Mouse (Mus musculus): ENCODE results near the gene Gltp. TPM values are rescaled to one million over a fixed set of nuclear protein-coding genes. Genes with fewer than 3 reads are reported as not detected.

The Gltp gene
- polyA plus RNA-seq, 1 experiment from 2014 or later = 43.2 TPM

DNA sequence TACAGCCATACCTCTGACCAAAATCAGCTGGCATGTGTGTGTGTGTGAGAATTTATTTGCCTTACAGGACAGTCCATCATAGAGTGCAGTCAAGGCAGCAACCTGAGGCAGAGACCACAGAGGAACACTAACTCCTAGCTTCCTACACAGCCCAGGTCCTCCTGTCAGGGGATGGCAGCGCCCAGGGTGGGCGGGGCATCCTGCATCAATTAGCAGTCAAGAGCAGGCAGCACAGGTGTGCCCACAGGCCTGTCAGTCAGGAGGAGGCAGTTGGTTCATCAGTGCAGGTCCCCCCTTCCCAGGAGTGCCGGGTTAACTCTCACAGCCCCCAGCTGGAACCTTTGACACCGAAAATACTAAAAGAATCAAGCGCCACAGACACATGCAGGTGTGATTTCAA, 21.8 kb downstream of the Gltp start:
- no peak overlapping the region for H3K9ac ChIP-seq (replicated peaks)
- H3K36me3 ChIP-seq = peaks cover 21% of the 10 kb centered on the region
- no peaks in the 10 kb centered on the region for H3K27me3 ChIP-seq
- no peak overlapping the region for H3K4me2 ChIP-seq (replicated peaks)
- 90% methylated on average over 5 of the region's 5 CpGs for WGBS
- H3K27ac ChIP-seq = no peak overlapping the region
- H3K9me3 ChIP-seq = no peaks in the 10 kb centered on the region
- no peak overlapping the region for H3K4me3 ChIP-seq (replicated peaks)
- no peak for ATAC-seq
- H3K4me1 ChIP-seq (replicated peaks) = peaks cover 9% of the 10 kb centered on the region; the same call in 1 of the 2 replicates

DNA sequence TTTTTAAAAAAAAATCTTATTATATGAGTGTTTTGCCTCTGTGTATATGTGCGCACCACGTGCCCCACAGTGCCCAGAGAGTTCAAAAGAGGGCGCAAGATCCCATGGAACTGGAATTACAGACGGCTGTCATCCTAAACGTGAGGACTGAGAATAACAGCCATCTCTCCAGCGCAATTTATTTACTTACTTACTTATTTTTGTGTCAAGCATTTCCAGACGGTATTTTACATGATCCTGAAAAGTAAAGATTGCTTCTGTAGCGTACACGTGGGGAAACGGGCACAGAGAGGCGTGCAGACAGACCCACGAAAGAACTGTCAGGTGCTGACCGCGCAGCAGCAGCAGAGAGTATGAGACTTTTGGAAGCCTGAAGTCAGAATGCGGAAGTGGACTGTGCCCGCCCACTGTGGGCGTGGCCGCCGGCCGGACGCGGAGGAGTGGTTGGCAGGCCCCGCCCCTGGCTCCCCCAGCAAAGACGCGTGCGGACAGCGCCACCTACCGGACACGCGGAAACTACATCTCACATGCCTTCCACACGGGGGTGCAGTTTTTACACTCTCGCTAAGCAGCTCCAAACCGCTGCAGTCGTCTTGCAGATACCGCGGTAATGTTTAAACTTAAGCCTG, 23.4 kb downstream of the Gltp start:
- Histone ChIP-seq H3K4me3 (replicated peaks) (peak overlapping the region; percentile 35), H3K4me1 (replicated peaks) (peaks cover 9% of the 10 kb centered on the region; the same call in 1 of the 2 replicates), H3K9me3 (no peaks in the 10 kb centered on the region), H3K9ac (replicated peaks) (no peak overlapping the region), H3K27ac (peak overlapping the region; percentile 6; the same call in 1 of the 2 replicates), H3K4me2 (replicated peaks) (peak overlapping the region; percentile 57), H3K36me3 (0 out of 2 replicates have a peak, but pooled peaks cover 7% of the 10 kb centered on the region), H3K27me3 (no peaks in the 10 kb centered on the region)
- peak; percentile 88 for ATAC-seq
- 4% methylated on average over 36 of the region's 36 CpGs for WGBS

DNA sequence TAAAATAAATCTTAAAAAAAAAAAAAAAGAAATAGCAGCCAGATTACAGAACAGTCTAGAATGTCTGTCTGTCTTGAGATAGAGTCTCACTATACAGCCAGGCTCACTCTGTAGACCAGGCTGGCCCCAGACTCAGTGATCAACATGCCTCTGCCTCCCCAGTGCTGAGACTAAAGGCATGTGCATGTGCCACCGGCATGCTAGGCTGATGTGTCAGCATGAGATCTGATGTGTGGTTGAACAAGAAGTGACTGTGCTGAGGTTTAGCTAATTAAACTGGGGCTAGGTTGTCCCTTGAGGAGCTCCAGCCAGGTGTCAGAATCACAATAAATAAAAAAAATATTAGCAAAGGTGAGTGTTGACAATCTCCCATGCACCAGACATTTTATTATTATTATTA, 24.1 kb downstream of the Gltp start:
- Histone ChIP-seq H3K27me3 (no peaks in the 10 kb centered on the region), H3K4me1 (replicated peaks) (peaks cover 9% of the 10 kb centered on the region; the same call in 1 of the 2 replicates), H3K9me3 (no peaks in the 10 kb centered on the region), H3K36me3 (0 out of 2 replicates have a peak, but pooled peaks cover 7% of the 10 kb centered on the region), H3K27ac (no peak overlapping the region), H3K4me3 (replicated peaks) (no peak overlapping the region), H3K4me2 (replicated peaks) (no peak overlapping the region), H3K9ac (replicated peaks) (no peak overlapping the region)
- no peak for ATAC-seq
- WGBS = 71% methylated on average over 1 of the region's 1 CpGs

DNA sequence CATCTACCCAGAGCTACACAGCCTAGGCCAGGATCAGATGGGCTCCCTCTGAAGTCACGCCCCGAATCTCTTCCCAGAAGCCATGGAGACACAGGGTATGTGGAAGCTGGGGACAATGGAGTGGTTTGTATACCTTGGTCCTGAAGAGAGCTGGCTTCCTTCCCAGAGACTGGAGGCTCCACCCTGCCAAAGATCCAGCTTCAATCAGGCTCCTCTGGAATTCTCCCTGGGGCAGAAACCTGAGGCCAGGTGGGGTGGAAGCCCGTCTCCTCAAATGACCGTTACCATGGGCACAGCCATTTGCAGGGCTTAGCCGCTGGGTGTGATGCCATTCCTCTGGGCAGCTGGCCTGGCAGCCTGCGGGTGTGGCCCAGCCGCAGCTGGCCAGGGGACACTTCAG, 26.0 kb downstream of the Gltp start:
- H3K27ac ChIP-seq = no peak overlapping the region
- H3K4me3 ChIP-seq (replicated peaks) = no peak overlapping the region
- peaks cover 13% of the 10 kb centered on the region for H3K27me3 ChIP-seq
- H3K9me3 ChIP-seq = no peaks in the 10 kb centered on the region
- no peak overlapping the region for H3K4me2 ChIP-seq (replicated peaks)
- 85% methylated on average over 7 of the region's 7 CpGs for WGBS
- ATAC-seq = no peak
- peaks cover 4% of the 10 kb centered on the region; the same call in 1 of the 2 replicates for H3K4me1 ChIP-seq (replicated peaks)
- no peaks in the 10 kb centered on the region for H3K36me3 ChIP-seq
- H3K9ac ChIP-seq (replicated peaks) = no peak overlapping the region

DNA sequence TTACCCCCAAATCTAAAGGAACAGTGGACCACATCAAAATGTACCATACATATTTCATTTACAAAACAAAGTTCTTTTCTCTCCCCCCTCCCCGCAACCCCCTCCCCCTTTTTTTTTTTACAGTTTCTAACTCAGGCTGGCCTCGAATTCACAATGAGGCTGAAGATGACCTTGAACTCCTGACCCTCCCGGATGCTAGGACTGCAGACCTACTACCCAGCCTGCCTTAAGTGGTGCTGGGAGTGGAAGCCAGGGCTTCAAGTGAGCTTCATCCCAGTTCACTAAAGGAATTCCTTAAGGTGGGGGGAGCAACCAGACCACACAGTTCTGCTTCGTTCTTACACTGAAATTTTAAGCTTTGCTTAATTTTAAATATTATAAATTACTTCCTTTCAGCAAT, 26.6 kb downstream of the Gltp start:
- peaks cover 19% of the 10 kb centered on the region for H3K27me3 ChIP-seq
- ATAC-seq = no peak
- 87% methylated on average over 4 of the region's 4 CpGs for WGBS
- H3K27ac ChIP-seq = no peak overlapping the region
- H3K4me1 ChIP-seq (replicated peaks) = peaks cover 4% of the 10 kb centered on the region; the same call in 1 of the 2 replicates
- H3K4me2 ChIP-seq (replicated peaks) = no peak overlapping the region
- no peaks in the 10 kb centered on the region for H3K9me3 ChIP-seq
- no peak overlapping the region for H3K9ac ChIP-seq (replicated peaks)
- H3K36me3 ChIP-seq = no peaks in the 10 kb centered on the region
- no peak overlapping the region for H3K4me3 ChIP-seq (replicated peaks)

DNA sequence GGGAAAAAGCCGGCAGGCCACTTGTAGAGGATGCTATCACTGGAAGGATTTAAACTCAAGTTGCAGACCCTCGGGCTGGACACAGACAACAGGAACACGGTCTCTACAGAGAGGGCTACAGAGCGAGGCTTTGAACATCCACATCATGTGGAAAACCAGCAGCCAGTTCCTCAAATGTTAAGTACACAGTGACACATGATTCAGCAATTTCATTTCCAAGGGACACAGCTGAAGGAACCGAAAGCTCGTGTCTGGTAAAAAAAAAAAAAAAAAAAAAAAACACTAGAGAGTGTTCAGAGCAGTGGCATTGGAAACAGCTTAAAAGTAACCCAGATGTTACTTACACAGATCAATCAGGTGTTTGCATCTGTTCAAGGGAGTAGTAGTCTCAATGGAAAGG, 29.8 kb downstream of the Gltp start:
- ATAC-seq = no peak
- WGBS = 83% methylated on average over 6 of the region's 6 CpGs

DNA sequence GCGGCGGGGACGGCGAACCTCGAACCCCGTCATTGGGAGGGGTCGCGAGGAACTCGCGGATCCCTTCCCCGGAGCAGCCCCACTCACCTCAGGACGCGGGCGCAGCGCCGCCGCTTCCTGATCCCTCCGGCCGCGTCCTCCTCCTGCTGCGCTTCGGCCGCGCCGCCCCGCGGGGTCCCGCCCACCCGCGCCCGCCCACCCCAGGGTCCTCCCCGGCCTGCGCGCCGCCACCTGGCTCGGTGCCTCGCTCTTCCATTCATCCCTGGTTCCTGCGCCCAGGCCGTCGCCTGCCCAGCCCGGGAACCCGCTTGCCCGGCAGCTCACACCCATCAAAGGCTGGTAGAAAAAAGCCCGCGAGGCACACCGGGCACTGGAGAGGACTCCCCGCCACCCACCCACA, 32.5 kb downstream of the Gltp start, which contains the start of gene Trpv4:
Trpv4 (minus strand) TSS at position 167 of the 400 bp plus-strand sequence.
- Histone ChIP-seq H3K4me1 (replicated peaks) (peaks cover 10% of the 10 kb centered on the region), H3K27me3 (peaks cover 68% of the 10 kb centered on the region), H3K9me3 (no peaks in the 10 kb centered on the region), H3K27ac (no peak within 1 kb of the TSS), H3K4me3 (replicated peaks) (peak within 1 kb of the TSS; percentile 40), H3K36me3 (no peaks in the 10 kb centered on the region), H3K4me2 (replicated peaks) (peak within 1 kb of the TSS; percentile 61), H3K9ac (replicated peaks) (peak within 1 kb of the TSS; percentile 52; the same call in 1 of the 2 replicates)
- 1% methylated on average over 39 of the region's 47 CpGs for WGBS
- no peak for ATAC-seq

More for the DNA sequence above, 29.8 kb downstream of the Gltp start:
- Histone ChIP-seq H3K36me3 (no peaks in the 10 kb centered on the region), H3K4me1 (replicated peaks) (peaks cover 10% of the 10 kb centered on the region), H3K27ac (no peak overlapping the region), H3K9me3 (no peaks in the 10 kb centered on the region), H3K27me3 (peaks cover 50% of the 10 kb centered on the region), H3K9ac (replicated peaks) (no peak overlapping the region), H3K4me3 (replicated peaks) (no peak overlapping the region), H3K4me2 (replicated peaks) (no peak overlapping the region)

DNA sequence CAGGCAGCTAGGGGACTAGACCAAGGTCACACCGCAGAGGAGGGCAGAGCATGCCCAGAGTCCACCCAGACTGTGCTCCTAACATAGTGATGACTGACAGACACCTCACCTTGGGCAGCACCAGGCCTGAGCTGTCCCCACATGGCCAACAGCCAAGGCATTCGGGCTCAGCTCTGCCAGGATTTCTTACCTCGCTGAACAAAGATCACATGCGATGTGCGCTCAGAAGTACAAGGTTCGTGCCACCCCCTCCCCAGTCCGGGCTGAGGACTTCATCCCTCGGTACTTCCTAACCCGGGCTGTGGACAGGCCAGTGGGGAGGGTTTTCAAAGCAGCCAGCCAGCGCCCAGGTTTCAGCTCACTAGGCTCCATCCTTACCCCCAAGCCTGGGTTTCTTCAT, 33.4 kb downstream of the Gltp start:
- H3K27ac ChIP-seq = no peak overlapping the region
- H3K4me3 ChIP-seq (replicated peaks) = peak overlapping the region; percentile 40; the same call in 1 of the 2 replicates
- no peaks in the 10 kb centered on the region for H3K9me3 ChIP-seq
- 0 out of 2 replicates have a peak overlapping the region, but pooled peaks have one; percentile 61 for H3K4me2 ChIP-seq (replicated peaks)
- WGBS = 27% methylated on average over 10 of the region's 10 CpGs
- peaks cover 10% of the 10 kb centered on the region for H3K4me1 ChIP-seq (replicated peaks)
- ATAC-seq = no peak
- H3K27me3 ChIP-seq = peaks cover 68% of the 10 kb centered on the region
- H3K36me3 ChIP-seq = no peaks in the 10 kb centered on the region
- H3K9ac ChIP-seq (replicated peaks) = no peak overlapping the region

DNA sequence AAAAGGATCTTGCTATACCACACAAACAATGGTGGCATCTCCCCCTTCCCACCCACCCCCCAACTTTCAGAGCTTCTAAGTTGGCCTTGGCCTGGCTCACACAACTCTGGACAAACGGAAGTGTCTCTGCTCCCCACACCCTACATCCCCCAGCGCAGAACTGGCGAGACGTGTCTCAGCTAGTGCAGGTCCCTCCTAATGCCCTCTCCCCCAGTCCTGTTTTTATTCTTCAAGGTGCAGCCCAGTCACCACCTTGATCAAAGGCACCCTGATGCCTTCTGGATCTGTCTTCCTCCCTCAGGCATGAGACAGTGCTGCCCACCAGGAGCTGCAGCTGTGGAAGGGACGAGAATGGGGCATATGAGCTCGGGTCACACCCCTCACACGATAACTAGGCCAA, 34.5 kb downstream of the Gltp start:
- Histone ChIP-seq H3K9ac (replicated peaks) (no peak overlapping the region), H3K27me3 (peaks cover 71% of the 10 kb centered on the region), H3K4me2 (replicated peaks) (no peak overlapping the region), H3K4me3 (replicated peaks) (no peak overlapping the region), H3K9me3 (no peaks in the 10 kb centered on the region), H3K4me1 (replicated peaks) (peaks cover 11% of the 10 kb centered on the region), H3K27ac (no peak overlapping the region), H3K36me3 (no peaks in the 10 kb centered on the region)
- ATAC-seq = no peak
- WGBS = 84% methylated on average over 7 of the region's 7 CpGs

DNA sequence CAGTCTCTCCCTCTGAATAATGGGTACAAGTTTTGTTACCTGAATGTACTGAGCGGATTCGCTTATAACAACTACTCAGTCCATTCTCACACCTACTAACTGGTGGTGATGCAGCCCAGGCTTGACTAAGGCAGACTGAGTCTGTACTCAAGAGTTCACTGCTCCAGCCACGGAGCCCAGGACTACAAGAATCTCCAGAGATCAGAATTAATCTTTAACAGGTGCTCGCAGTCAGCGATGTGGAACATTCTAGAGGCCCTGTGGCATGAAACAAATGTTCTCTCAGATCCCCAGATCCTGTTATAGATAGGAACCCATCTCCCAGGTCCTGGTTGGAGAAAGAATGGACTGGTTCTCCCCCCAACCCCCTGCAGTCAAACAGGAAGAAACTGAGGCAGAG, 35.1 kb downstream of the Gltp start:
- ATAC-seq = no peak
- H3K27me3 ChIP-seq = peaks cover 72% of the 10 kb centered on the region
- H3K4me2 ChIP-seq (replicated peaks) = no peak overlapping the region
- no peaks in the 10 kb centered on the region for H3K36me3 ChIP-seq
- no peak overlapping the region for H3K4me3 ChIP-seq (replicated peaks)
- H3K4me1 ChIP-seq (replicated peaks) = peaks cover 16% of the 10 kb centered on the region
- H3K9me3 ChIP-seq = no peaks in the 10 kb centered on the region
- WGBS = 91% methylated on average over 5 of the region's 5 CpGs
- H3K9ac ChIP-seq (replicated peaks) = no peak overlapping the region
- no peak overlapping the region for H3K27ac ChIP-seq

DNA sequence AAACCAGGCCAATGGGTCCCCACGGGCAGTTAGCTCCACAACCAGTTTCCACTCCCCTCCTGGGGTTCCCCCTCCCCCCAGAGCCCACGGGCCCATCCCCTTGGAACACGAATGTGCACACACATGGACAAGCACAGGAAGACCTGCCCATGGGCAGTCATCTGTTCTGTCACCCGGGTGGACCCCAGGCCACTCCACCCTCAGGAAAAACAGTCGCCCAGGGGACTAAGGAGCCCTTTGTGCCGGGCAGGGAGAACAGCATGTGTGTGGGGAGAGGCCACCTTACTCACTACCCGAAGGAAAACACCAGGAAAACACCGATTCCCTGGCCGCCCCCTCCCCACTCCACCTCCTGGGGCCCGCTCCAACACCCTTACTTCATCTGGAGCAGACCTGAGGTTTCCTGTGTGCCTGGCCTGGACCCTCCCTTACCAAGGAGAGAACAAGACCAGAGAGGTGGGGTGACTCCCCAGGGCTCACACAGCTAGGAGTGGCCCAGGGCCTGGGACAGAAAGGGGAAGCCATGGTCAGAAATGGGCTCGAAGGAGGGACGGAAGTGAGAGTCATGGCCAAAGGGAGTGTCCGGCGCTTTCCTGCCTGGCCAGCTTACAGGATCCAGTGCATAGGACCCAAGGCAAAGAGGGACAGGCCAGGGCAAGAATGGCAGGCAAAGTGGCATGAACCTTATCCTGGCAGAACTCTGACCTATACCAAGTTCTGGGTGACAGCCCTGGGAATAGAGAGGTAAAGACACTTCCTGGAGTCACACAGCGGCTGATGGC, 36.9 kb downstream of the Gltp start:
- Histone ChIP-seq H3K27ac (no peak overlapping the region), H3K4me3 (replicated peaks) (no peak overlapping the region), H3K27me3 (peaks cover 67% of the 10 kb centered on the region), H3K4me2 (replicated peaks) (no peak overlapping the region), H3K9me3 (no peaks in the 10 kb centered on the region), H3K9ac (replicated peaks) (no peak overlapping the region), H3K4me1 (replicated peaks) (peaks cover 27% of the 10 kb centered on the region), H3K36me3 (no peaks in the 10 kb centered on the region)
- ATAC-seq = no peak
- WGBS = 78% methylated on average over 12 of the region's 15 CpGs

DNA sequence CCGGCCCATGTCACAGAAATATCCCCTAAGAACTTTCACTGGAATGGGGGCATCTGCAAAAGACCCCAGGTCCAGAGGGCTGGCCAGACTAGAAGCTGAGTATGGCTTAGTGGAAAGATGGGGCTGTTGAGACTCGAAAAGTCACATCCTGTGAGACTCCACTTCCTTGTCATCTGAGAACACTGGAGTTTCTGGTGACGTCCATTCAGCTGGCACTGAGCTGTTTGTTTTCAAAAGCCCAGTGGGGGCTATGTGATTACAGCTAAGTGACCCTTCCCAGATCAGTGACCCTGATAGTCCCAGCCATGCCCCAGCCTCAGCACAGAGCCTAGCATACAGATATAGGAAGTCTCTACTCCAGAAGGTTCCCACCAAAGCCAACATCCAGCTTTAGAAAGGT, 39.3 kb downstream of the Gltp start:
- Histone ChIP-seq H3K36me3 (no peaks in the 10 kb centered on the region), H3K4me1 (replicated peaks) (peaks cover 33% of the 10 kb centered on the region), H3K9me3 (no peaks in the 10 kb centered on the region), H3K27ac (no peak overlapping the region), H3K27me3 (peaks cover 52% of the 10 kb centered on the region), H3K4me2 (replicated peaks) (no peak overlapping the region), H3K4me3 (replicated peaks) (no peak overlapping the region), H3K9ac (replicated peaks) (no peak overlapping the region)
- no peak for ATAC-seq
- 13% methylated on average over 3 of the region's 3 CpGs for WGBS

Measured in midbrain, embryonic 13.5 days (tissue).